Mouse (Mus musculus): Measurements from ENCODE around the gene Dus3l. TPM values are rescaled to one million over a fixed set of nuclear protein-coding genes. Genes with fewer than 3 reads are reported as not detected.

Gene Dus3l
- total RNA-seq, 2 experiments from 2014 or later = 17.3 to 21.1 TPM

DNA sequence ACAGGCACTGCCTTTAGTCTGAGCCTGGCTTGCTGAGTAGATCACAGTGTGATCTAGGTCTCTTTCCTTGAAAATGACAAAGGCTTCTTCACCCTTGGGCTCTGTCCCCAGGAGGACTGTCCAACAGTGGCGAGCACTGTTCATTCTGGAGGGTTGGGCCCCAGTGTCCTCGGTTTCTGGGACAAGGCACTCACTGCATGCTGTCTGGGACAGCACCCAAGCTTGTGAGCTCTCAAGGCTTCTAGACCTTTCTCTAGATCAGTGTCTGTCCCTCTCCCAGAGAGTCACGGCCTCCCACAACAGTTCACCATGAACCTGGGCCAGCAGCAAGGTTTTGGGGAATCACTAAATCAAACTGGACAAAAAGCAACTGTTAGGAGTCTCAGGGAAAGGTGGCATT is 28.0 kb downstream of the Dus3l start:
- DNase-seq = no peak

DNA sequence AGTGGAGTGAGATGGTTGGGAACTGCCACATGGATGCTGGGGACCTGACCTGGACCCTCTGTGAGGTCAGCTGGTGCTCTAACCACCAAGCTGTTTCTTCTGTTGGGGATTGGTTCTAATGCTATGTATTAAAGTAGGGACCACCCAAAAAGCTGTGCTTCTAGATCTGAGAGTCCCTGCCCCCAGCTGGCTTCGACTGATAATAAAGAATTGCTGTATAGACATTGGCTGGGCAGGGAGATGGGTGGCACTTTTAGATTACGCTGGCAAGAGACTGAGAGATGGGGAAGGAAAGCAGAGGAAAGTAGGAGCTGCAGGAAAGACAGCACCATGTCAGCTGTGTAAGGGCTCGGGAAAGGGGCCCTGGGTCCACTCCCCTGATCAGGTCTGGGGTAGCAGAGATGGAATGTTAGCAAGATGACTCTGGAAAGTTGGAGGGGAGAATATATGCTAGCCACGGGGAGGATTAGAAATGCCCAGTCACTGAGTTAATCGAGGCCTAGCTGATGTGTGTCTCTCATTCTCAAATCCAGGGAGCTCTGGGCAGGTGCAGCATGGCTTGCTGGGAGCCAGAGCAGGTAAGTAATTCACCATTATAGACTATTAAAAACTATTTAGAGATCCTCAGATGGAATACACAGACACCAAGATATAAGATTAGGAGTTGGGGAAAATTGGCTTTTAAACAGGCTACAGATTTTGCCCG is 29.2 kb downstream of the Dus3l start:
- no peak for DNase-seq

DNA sequence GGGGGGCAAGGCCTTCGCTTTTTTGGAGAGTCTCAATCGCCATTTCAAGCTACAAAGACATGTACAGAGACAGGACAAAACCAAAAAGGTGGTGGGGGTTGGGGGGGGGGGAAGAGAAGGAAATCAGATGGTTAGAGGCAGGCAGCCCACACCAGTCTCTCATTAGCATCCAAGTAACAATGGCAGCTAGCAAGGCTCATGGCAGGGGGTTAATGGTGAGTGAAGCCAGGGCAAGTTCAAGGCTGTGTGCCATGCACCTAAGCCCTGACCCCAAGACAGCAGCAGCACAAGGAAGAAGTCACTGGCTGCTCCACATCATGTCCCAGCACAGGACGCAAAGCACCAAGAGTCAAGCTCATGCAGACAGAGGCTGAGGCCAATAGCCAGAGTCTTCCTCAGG is 34.7 kb downstream of the Dus3l start:
- DNase-seq = no peak

DNA sequence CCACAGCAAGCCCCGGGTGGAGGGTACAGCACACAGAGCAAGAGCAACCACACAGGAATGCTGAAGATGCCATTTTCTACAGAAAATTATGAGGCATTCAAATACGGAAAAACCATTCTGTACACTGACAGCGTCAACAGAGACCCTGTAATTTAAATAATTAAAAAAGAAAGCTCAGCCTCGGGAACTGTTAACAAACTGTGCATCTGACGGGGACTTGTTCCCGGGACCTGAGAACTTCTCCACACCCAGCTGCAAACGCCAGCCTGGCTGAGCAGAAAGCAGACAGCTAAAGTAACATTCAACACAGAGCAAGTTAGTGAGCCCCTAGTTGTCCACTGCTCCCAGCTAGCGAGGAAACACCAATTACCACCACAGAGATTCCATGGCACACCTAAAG is 37.5 kb downstream of the Dus3l start:
- DNase-seq = no peak

DNA sequence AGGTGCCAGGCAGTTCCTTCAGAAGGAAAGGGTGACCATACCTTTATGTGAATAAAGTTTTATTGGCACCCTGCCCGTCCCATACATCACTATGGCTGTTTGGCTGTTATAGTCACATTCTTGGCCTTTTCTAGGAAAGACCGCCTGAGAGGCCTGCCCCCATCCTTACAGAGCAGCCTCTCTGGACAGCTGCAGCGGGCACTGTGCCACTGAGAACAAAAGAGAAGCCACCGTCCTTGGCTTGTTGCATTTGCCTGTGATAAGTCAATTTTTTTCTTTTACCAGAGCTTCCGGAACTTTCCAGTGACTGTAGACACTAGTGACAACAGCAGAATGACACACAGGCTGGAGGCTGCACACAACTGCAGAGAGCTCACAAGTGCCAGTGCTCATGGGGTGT is 40.4 kb downstream of the Dus3l start:
- DNase-seq = no peak

DNA sequence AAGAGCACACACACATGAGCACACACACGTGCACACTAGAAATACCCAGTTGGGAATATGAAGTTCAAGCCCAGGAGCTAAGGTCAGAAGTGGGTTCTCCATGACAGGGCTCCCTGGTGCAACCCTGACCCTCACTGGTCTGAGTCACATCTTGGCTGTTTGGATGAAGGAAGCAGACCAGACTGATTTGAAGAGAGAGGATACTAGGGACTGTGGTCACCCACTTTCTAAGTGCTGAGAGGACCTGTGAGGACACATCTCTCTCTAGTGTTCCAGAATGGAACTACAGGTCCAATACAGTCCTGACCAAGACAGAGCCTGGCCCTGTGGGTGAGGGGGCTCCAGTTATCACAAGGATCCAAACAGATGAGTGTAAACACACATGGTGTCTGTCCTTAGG is 41.2 kb downstream of the Dus3l start:
- no peak for DNase-seq

DNA sequence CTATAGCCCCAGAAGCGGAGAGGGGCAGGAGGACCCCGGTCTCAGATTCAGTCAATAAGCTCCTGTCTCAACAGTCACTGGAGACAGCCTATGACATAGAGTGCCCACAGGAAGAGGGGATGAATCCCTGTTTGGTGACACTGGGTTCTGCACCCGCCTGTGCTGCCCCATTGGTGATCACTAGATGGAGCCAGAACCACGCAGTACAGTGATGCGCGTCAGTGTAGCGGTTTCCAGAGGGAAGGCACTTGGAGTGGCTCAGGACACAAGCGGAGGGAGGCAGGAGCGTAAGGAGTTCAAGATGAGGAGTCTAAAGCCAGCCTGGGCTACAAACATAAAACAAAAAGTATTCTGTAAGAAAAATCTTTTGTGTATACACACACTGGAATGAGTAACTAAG is 44.0 kb downstream of the Dus3l start:
- DNase-seq = peak; percentile 75

DNA sequence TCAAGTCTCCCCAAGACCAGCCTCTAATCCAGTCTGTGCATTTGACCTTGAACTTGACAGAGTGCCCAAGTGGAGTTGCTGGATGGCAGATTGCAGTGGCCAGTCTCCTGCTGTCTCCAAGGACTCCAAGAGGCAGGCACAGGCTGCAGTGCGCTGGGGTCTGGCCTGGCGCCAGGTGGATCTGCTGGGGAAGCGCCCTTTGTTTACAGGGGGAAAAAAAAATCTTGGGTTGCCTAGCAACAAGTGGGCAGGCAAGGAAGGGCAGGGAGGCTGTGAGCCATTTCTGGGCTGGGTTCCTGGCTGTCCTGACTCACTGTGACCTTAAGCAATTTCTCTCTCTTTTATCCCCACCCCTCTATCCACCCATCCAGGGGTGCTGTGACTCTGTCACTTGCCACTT is 45.7 kb downstream of the Dus3l start:
- DNase-seq = peak; percentile 92

DNA sequence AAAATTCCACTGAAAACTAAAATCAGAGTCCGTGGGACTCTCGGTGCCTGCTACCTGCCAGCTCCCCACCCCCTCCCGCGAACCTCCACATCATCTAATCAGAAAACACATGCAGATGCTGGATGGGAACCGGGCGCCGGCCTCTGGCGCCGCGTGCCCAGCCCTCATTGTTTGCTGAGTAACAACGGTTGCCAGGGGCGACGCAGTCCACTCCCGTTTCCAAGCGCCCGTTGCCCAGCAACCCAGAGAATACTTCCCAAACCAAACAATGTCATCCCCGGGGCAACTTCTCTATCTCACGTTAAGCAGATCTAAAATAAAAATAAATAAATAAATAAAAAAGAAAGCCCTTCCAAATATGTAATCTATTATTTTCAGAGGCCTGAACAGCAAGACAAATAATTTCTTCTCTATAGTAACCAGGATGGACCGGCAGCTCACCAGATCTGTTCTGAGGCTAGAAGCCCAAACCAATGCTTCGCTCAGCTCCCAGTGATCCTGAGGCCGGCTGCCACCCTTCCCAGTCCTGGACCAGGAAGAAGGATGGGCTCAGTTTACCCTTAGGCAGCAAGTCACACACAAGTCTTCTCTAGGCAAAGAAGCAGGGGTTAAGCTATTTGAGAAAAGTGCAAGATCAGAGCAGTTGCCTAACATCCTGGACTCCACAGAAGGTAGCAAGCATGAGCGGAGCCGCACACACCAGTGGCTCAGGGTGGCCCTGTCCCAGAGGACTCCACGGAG is 49.9 kb downstream of the Dus3l start:
- peak; percentile 83 for DNase-seq

DNA sequence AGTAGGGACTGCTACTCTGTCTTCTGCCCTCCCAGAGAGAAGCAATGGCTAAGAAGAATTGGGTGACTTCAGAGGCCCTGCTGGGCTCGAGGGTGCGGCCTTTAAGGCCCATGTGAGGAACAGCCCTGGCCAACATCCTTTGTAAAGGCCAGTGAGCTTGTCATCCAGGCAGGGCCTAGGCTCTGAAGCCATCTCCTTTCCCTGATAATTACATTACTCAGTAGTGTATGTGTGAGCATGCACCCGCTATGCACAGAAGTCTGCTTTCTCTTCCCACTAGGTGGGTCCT is 50.4 kb downstream of the Dus3l start:
- DNase-seq = no peak

DNA sequence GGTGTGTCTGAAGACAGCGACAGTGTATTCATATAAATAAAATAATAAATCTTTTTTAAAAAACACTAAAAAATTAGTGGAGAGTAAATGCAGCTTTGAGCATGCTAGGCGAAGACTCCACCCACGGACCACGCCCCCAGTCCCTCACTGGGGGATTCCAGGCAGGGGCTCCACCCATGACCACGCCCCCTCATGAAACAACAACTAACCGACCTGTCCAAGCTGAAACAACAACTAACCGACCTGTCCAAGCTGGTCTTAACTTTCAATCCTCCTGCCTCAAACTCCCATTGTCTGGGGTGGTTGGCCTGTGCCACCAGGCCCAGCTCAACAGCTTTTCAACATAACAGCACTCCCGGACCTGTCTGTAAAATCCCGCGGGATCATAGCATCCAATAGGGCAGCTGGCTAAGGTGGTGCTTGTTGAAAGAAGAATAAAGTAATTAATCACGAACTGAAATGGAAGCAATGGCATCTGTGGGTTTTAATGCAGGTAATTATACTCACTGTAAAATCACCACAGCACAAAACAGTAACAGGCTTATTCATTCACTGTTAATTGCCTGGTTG is 53.6 kb downstream of the Dus3l start:
- no peak for DNase-seq

DNA sequence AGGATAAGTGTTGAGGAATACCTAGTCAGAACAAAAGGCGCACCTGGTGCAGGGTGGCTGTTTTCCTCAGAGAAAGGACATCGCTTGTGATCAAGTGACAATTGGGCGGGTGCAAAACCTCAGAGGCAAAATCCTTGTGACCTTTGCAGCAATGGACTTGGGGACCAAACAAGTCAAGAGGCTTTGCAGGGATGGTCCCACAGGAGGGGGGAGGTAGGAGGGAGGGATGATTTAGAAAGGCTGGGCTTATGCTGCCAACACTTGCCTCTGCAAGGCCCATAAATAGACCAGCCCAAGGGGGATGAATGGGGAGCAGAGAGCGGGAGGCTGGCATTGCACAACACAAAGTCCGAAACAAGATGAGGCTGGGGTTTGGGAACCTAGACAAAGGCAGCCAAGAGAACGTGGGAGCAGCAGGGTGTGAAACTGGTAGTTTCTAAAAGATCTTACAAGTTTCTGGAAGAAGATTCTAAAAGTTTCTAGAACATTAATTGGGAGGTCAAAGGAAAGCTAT is 54.5 kb downstream of the Dus3l start:
- DNase-seq = no peak

Other genes starting within 250 kb of the Dus3l start
- 1 to 10 TPM in 1 of 2 experiments, under 1 TPM in 1; 0.31 to 1.2 TPM for gene Gm20219, start 210.4 kb upstream of the Dus3l start, total RNA-seq (2021)
- 10 to 100 TPM; 38.6 to 55.9 TPM for gene Safb2, start 180.2 kb upstream of the Dus3l start, total RNA-seq (2021)
- 10 to 100 TPM; 57.1 to 69.2 TPM for gene Safb, start 179.9 kb upstream of the Dus3l start, total RNA-seq (2021)
- gene 2410015M20Rik, start 155.0 kb upstream of the Dus3l start, total RNA-seq (2021) = 100 to 1,000 TPM; 212 to 233 TPM
- gene Rpl36, start 151.3 kb upstream of the Dus3l start, total RNA-seq (2021) = 100 to 1,000 TPM; 881 to 906 TPM
- gene Lonp1, start 137.9 kb upstream of the Dus3l start, total RNA-seq (2021) = 10 to 100 TPM; 49.3 to 51.6 TPM
- under 1 TPM in 1 of 2 experiments, not detected in 1; 0.09 TPM for gene Catsperd, start 136.6 kb upstream of the Dus3l start, total RNA-seq (2021)
- gene Ranbp3, start 91.5 kb upstream of the Dus3l start, total RNA-seq (2021) = 10 to 100 TPM; 38.5 to 46.3 TPM
- 100 to 1,000 TPM; 377 to 422 TPM for gene Ndufa11, start 47.0 kb upstream of the Dus3l start, total RNA-seq (2021)
- gene Vmac, start 46.7 kb upstream of the Dus3l start, total RNA-seq (2021) = 1 to 10 TPM; 6.6 to 7.0 TPM
- 1 to 10 TPM in 1 of 2 experiments, under 1 TPM in 1; 0.95 to 1.4 TPM for gene Nrtn, start 7.2 kb upstream of the Dus3l start, total RNA-seq (2021)
- under 1 TPM; 0.19 to 0.20 TPM for gene Prr22, start 5.5 kb downstream of the Dus3l start, total RNA-seq (2021)
- 1 to 10 TPM; 2.6 to 5.5 TPM for gene Rfx2, start 66.3 kb downstream of the Dus3l start, total RNA-seq (2021)
- gene Acsbg2, start 109.7 kb downstream of the Dus3l start, total RNA-seq (2021) = not detected
- gene 1700061G19Rik, start 110.7 kb downstream of the Dus3l start, total RNA-seq (2021) = under 1 TPM in 1 of 2 experiments, not detected in 1; 0.11 TPM
- gene Mllt1, start 170.7 kb downstream of the Dus3l start, total RNA-seq (2021) = 10 to 100 TPM; 15.5 to 23.1 TPM
- not detected for gene Acer1, start 217.4 kb downstream of the Dus3l start, total RNA-seq (2021)
- gene Clpp, start 225.5 kb downstream of the Dus3l start, total RNA-seq (2021) = 10 to 100 TPM; 32.7 to 34.9 TPM
- gene Alkbh7, start 232.6 kb downstream of the Dus3l start, total RNA-seq (2021) = 10 to 100 TPM; 29.5 to 33.5 TPM
- gene Pspn, start 235.3 kb downstream of the Dus3l start, total RNA-seq (2021) = not detected
- gene Gtf2f1, start 246.5 kb downstream of the Dus3l start, total RNA-seq (2021) = 10 to 100 TPM; 24.3 to 28.0 TPM
- gene Gm17949, start 246.7 kb downstream of the Dus3l start, total RNA-seq (2021) = not detected

All from gastrocnemius, postnatal 10 days (tissue).